Mouse (Mus musculus): ENCODE data around the gene Slc41a2. TPM values are rescaled to one million over a fixed set of nuclear protein-coding genes. Genes with fewer than 3 reads are reported as not detected.

Gene Slc41a2
- polyA plus RNA-seq, 1 experiment = 8.5 TPM

- TF ChIP-seq CTCF (IDR thresholded peaks at IDR 0.05; ENCODE audit: control insufficient read depth, insufficient read depth, insufficient replicate concordance, low read depth, low read length) = no peak
- no peak for TF ChIP-seq POLR2A (IDR thresholded peaks at IDR 0.05; ENCODE audit: control insufficient read depth, low read depth, low read length)
- Histone ChIP-seq H3K27ac (ENCODE audit: control insufficient read depth, insufficient read depth, low read depth, low read length) (no peak overlapping the region), H3K27me3 (ENCODE audit: control insufficient read depth, insufficient read depth, low read length) (no peaks in the 10 kb centered on the region), H3K4me3 (ENCODE audit: control insufficient read depth, low read depth, low read length) (no peak overlapping the region), H3K4me1 (ENCODE audit: control insufficient read depth, insufficient read depth, low read length) (no peaks in the 10 kb centered on the region; the same call in 1 of the 2 replicates), H3K36me3 (ENCODE audit: control insufficient read depth, insufficient read depth, low read length) (no peaks in the 10 kb centered on the region)
Observed at GRCm38 (mm10) chr10:83210968-83211583, 126.6 kb downstream of the Slc41a2 start.

- Histone ChIP-seq H3K36me3 (ENCODE audit: control insufficient read depth, insufficient read depth, low read length) (no peaks in the 10 kb centered on the region), H3K27me3 (ENCODE audit: control insufficient read depth, insufficient read depth, low read length) (no peaks in the 10 kb centered on the region), H3K27ac (ENCODE audit: control insufficient read depth, insufficient read depth, low read depth, low read length) (no peak overlapping the region), H3K4me3 (ENCODE audit: control insufficient read depth, low read depth, low read length) (no peak overlapping the region), H3K4me1 (ENCODE audit: control insufficient read depth, insufficient read depth, low read length) (no peaks in the 10 kb centered on the region; the same call in 1 of the 2 replicates)
- TF ChIP-seq CTCF (IDR thresholded peaks at IDR 0.05; ENCODE audit: control insufficient read depth, insufficient read depth, insufficient replicate concordance, low read depth, low read length) (no peak), POLR2A (IDR thresholded peaks at IDR 0.05; ENCODE audit: control insufficient read depth, low read depth, low read length) (no peak)
Observed at GRCm38 (mm10) chr10:83210122-83210521, 127.6 kb downstream of the Slc41a2 start.

GRCm38 (mm10) chr10:83209388-83209787 lies 128.3 kb downstream of the Slc41a2 start:
- Histone ChIP-seq H3K36me3 (ENCODE audit: control insufficient read depth, insufficient read depth, low read length) (no peaks in the 10 kb centered on the region), H3K27me3 (ENCODE audit: control insufficient read depth, insufficient read depth, low read length) (no peaks in the 10 kb centered on the region), H3K4me3 (ENCODE audit: control insufficient read depth, low read depth, low read length) (no peak overlapping the region), H3K27ac (ENCODE audit: control insufficient read depth, insufficient read depth, low read depth, low read length) (no peak overlapping the region), H3K4me1 (ENCODE audit: control insufficient read depth, insufficient read depth, low read length) (no peaks in the 10 kb centered on the region; the same call in 1 of the 2 replicates)
- TF ChIP-seq POLR2A (IDR thresholded peaks at IDR 0.05; ENCODE audit: control insufficient read depth, low read depth, low read length) = no peak
- TF ChIP-seq CTCF (IDR thresholded peaks at IDR 0.05; ENCODE audit: control insufficient read depth, insufficient read depth, insufficient replicate concordance, low read depth, low read length) = no peak

GRCm38 (mm10) chr10:83208436-83208835 lies 129.2 kb downstream of the Slc41a2 start:
- TF ChIP-seq CTCF (IDR thresholded peaks at IDR 0.05; ENCODE audit: control insufficient read depth, insufficient read depth, insufficient replicate concordance, low read depth, low read length) = no peak
- TF ChIP-seq POLR2A (IDR thresholded peaks at IDR 0.05; ENCODE audit: control insufficient read depth, low read depth, low read length) = no peak
- Histone ChIP-seq H3K36me3 (ENCODE audit: control insufficient read depth, insufficient read depth, low read length) (no peaks in the 10 kb centered on the region), H3K4me3 (ENCODE audit: control insufficient read depth, low read depth, low read length) (no peak overlapping the region), H3K27me3 (ENCODE audit: control insufficient read depth, insufficient read depth, low read length) (no peaks in the 10 kb centered on the region), H3K4me1 (ENCODE audit: control insufficient read depth, insufficient read depth, low read length) (no peaks in the 10 kb centered on the region; the same call in 1 of the 2 replicates), H3K27ac (ENCODE audit: control insufficient read depth, insufficient read depth, low read depth, low read length) (no peak overlapping the region)

GRCm38 (mm10) chr10:83202906-83203702 lies 134.6 kb downstream of the Slc41a2 start:
- TF ChIP-seq CTCF (IDR thresholded peaks at IDR 0.05; ENCODE audit: control insufficient read depth, insufficient read depth, insufficient replicate concordance, low read depth, low read length) = no peak
- TF ChIP-seq POLR2A (IDR thresholded peaks at IDR 0.05; ENCODE audit: control insufficient read depth, low read depth, low read length) = no peak
- H3K27me3 ChIP-seq (ENCODE audit: control insufficient read depth, insufficient read depth, low read length) = no peaks in the 10 kb centered on the region
- no peaks in the 10 kb centered on the region for H3K36me3 ChIP-seq (ENCODE audit: control insufficient read depth, insufficient read depth, low read length)
- H3K4me3 ChIP-seq (ENCODE audit: control insufficient read depth, low read depth, low read length) = peak overlapping the region; percentile 67
- no peak overlapping the region for H3K27ac ChIP-seq (ENCODE audit: control insufficient read depth, insufficient read depth, low read depth, low read length)
- H3K4me1 ChIP-seq (ENCODE audit: control insufficient read depth, insufficient read depth, low read length) = peaks cover 10% of the 10 kb centered on the region

- Histone ChIP-seq H3K27me3 (ENCODE audit: control insufficient read depth, insufficient read depth, low read length) (no peaks in the 10 kb centered on the region), H3K27ac (ENCODE audit: control insufficient read depth, insufficient read depth, low read depth, low read length) (no peak overlapping the region), H3K4me3 (ENCODE audit: control insufficient read depth, low read depth, low read length) (no peak overlapping the region), H3K36me3 (ENCODE audit: control insufficient read depth, insufficient read depth, low read length) (no peaks in the 10 kb centered on the region), H3K4me1 (ENCODE audit: control insufficient read depth, insufficient read depth, low read length) (peaks cover 10% of the 10 kb centered on the region)
- TF ChIP-seq POLR2A (IDR thresholded peaks at IDR 0.05; ENCODE audit: control insufficient read depth, low read depth, low read length) (no peak), CTCF (IDR thresholded peaks at IDR 0.05; ENCODE audit: control insufficient read depth, insufficient read depth, insufficient replicate concordance, low read depth, low read length) (no peak)
Observed at GRCm38 (mm10) chr10:83201525-83201924, 136.2 kb downstream of the Slc41a2 start.

- Histone ChIP-seq H3K4me3 (ENCODE audit: control insufficient read depth, low read depth, low read length) (no peak overlapping the region), H3K27me3 (ENCODE audit: control insufficient read depth, insufficient read depth, low read length) (no peaks in the 10 kb centered on the region), H3K36me3 (ENCODE audit: control insufficient read depth, insufficient read depth, low read length) (no peaks in the 10 kb centered on the region), H3K27ac (ENCODE audit: control insufficient read depth, insufficient read depth, low read depth, low read length) (no peak overlapping the region), H3K4me1 (ENCODE audit: control insufficient read depth, insufficient read depth, low read length) (peaks cover 10% of the 10 kb centered on the region)
- TF ChIP-seq CTCF (IDR thresholded peaks at IDR 0.05; ENCODE audit: control insufficient read depth, insufficient read depth, insufficient replicate concordance, low read depth, low read length) (no peak), POLR2A (IDR thresholded peaks at IDR 0.05; ENCODE audit: control insufficient read depth, low read depth, low read length) (no peak)
Observed at GRCm38 (mm10) chr10:83199290-83199689, 138.4 kb downstream of the Slc41a2 start.
